Mouse (Mus musculus): ENCODE results near the gene Tbc1d10c. TPM values are rescaled to one million over a fixed set of nuclear protein-coding genes. Genes with fewer than 3 reads are reported as not detected.

The Tbc1d10c gene
- total RNA-seq, 2 experiments from 2014 or later: 5.5 to 5.9 TPM

- DNase-seq (ENCODE audit: low spot score): no peak
Measured at GRCm38 (mm10) chr19:4192251-4192985, 1.3 kb upstream of the Tbc1d10c start.

- peak; percentile 96 for DNase-seq (ENCODE audit: low spot score)
Measured at GRCm38 (mm10) chr19:4191528-4192250, 605 bp upstream of the Tbc1d10c start, which contains the start of gene Ppp1ca. Ppp1ca (plus strand) TSS chr19:4192065.

- no peak for DNase-seq (ENCODE audit: low spot score)
Measured at GRCm38 (mm10) chr19:4189051-4189620, 1.9 kb downstream of the Tbc1d10c start.

DNA sequence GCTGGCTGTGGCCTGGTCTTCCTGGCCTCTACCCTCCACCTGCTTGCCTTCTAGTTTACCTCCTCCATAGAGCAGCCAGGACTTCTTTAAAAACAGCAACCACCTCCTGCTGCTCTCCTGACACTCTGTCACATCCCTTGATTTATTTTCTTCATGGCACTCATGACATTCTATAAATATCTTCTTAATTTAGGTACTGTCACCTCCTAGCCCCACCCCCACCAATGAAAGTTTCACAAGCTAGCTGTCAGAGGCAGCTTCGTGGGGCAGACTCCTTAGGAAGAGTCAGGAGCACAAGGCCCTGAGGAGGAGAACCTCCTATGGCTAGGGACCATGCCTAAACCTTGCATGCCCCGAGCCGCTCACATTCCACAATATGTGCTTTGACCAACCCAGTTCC is 3.8 kb downstream of the Tbc1d10c start:
- DNase-seq (ENCODE audit: low spot score): peak; percentile 56

- DNase-seq (ENCODE audit: low spot score): no peak
Measured at GRCm38 (mm10) chr19:4184976-4185975, 5.8 kb downstream of the Tbc1d10c start.

DNA sequence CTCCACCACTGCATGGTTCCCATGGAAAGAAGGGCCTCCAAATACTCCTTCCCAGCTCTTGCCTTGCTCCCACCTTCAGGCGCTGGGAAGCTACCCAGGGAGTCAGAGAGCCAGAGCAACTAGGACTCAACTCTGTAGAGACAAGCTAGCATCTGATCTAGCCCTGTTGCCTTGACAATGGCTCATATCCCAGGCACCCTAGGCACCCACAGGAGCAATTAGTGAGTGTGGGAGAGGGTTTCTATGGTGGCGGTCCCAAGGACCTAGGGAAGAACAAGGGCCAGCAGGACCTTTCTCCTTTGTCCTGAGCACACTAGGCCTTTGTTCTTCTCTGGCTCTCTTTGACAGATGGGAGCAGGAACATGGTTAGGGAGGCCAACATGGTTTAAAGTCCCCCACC is 7.4 kb downstream of the Tbc1d10c start:
- no peak for DNase-seq (ENCODE audit: low spot score)

- DNase-seq (ENCODE audit: low spot score): peak; percentile 41
Measured at GRCm38 (mm10) chr19:4181892-4182291, 9.2 kb downstream of the Tbc1d10c start.

GRCm38 (mm10) chr19:4180411-4180810 is 10.7 kb downstream of the Tbc1d10c start:
- DNase-seq (ENCODE audit: low spot score): no peak

DNA sequence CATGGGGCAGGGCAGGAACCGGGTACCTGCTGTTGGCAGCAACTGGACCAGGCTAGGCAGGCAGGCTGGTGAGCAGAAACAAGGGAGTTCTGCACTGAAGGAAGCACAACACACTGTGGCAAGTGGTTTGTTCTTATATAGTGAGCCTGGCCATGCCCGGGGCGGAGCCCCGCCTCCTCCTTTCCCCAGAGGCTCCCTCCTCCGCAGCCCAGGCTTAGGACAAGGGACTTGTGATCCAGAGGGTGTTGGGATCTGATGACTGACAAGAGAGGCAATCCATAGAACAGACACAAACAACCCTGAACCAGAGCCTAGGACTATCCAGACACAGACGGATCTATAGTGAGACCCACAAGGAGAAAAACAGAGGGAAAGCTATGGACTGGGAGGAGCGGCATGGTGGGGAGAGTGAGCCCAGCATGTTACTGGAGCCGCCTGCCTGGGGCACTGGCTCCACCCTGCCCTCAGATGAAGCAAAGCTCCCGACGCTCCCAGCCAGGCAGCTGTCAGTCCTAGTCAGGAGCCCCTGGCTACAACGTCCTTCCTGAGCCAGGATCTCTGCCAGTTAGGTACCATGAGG is 15.6 kb downstream of the Tbc1d10c start, which contains the start of gene Carns1:
Carns1 (minus strand) TSS at position 112 of the 580 bp plus-strand sequence.
- peak; percentile 57 for DNase-seq (ENCODE audit: low spot score)

DNA sequence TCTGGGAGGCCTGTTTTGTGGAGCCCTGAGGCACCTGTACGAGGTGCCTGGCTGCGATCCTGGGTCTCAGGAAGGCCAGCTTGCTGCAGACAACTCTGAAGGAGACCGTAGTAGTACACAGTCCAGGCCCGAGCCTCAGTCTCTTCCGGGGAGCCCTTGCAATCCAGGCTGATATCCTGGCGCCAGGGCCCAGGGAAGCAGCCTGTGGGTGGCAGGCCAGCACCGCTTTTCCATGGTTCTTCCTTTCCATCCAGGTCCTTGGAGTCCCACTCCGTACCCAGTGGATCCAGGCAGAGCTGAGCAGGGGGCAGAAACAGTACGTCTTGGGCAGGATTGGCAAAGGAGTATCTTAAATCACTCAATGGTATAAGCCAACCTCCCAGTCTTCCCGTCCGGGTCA is 18.2 kb downstream of the Tbc1d10c start:
- no peak for DNase-seq (ENCODE audit: low spot score)

- peak; percentile 43 for DNase-seq (ENCODE audit: low spot score)
Measured at GRCm38 (mm10) chr19:4171393-4172290, 19.4 kb downstream of the Tbc1d10c start.

- DNase-seq (ENCODE audit: low spot score): no peak
Measured at GRCm38 (mm10) chr19:4170723-4171392, 20.2 kb downstream of the Tbc1d10c start.

DNA sequence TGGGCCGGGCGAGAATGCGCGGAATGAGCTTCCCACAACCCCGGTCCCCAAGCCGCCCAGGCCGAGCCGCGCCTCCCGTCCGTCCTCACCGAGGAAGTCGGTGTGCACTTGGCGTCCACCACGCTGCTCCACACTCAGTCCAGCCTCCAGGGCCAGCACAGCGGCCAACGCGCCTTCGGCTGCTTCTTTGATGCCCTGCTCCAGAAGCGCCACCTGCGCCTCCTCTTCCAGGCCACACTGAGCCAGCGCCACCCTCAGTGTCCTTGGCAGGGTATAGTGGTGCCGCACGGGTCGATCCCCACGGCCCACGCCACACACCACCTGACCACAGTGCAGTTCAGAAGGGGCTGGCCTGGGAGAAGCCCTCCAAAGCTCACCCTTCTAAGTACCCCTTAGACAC is 21.3 kb downstream of the Tbc1d10c start:
- DNase-seq (ENCODE audit: low spot score): no peak

DNA sequence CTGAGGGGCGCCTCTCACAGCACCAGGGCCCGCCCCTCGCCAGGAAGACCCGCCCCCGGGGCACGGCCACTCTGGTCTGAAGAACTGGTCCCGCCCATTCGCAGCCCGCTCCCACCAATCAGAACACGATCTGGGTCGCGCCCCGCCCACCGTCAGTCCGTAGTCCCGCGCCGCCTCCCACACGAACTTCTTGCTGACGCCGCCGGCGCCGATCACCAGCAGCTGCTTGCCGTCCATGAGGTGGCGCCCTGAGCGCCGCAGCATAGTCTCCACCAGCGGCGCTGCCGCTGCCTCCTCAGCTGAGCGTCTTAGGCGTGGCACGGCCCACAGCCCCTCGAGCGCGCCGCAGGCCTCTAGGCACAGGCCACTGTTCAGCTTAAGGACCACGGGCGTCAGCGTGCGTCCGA is 21.7 kb downstream of the Tbc1d10c start:
- peak; percentile 100 for DNase-seq (ENCODE audit: low spot score)

- no peak for DNase-seq (ENCODE audit: low spot score)
Measured at GRCm38 (mm10) chr19:4166678-4167476, 24.2 kb downstream of the Tbc1d10c start.

DNA sequence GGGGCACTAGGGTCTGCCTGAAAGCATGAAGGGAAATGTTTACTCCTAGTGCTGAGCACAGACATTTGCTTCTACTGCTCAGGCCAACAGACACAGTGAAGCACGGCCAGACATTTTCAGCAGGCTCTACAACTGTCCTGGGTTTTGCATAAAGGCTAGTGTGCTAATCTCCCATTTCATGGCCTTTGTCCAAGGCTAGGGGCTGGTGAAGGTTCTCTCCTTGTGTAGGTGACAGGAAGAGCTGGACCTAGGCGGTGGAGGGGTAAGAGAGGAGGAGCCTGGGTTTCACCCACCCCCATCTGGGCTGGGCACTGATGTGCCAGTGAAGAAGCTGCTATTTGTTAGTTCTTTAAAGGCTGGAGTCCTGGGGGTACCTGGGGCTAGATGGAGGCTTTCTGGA is 26.4 kb downstream of the Tbc1d10c start:
- DNase-seq (ENCODE audit: low spot score): no peak

GRCm38 (mm10) chr19:4164100-4164499 is 27.0 kb downstream of the Tbc1d10c start:
- no peak for DNase-seq (ENCODE audit: low spot score)

GRCm38 (mm10) chr19:4163543-4163887 is 27.6 kb downstream of the Tbc1d10c start:
- no peak for DNase-seq (ENCODE audit: low spot score)

All from gastrocnemius, adult 18-20 months (tissue).